Mouse (Mus musculus) layer of hippocampus, postnatal 14 days (tissue): ENCODE data around the gene Cfap221. TPM values are rescaled to one million over a fixed set of nuclear protein-coding genes. Genes with fewer than 3 reads are reported as not detected.

Experiments used
- DNase-seq, 2 experiments: peaks; one replicate each; pipeline ENCODE4 v3.0.0; 2021 to 2022; ENCODE audit warnings: low spot score in 2 of 2, mixed read lengths in 1 of 2
- total RNA-seq, 2 experiments: library from RNA; stranded (reverse); gene quantifications; 2 replicates each; pipeline ENCODE4 v1.2.3; 2021

Cfap221 gene
- total RNA-seq, 2 experiments from 2014 or later, result 0.90 to 1.1 TPM

GRCm38 (mm10) chr1:119907206-119907748 is 89.8 kb downstream of the Cfap221 start:
- no peak for DNase-seq

- DNase-seq, result no peak
These were observed 93.8 kb downstream of the Cfap221 start for GRCm38 (mm10) chr1:119903231-119903620.

GRCm38 (mm10) chr1:119902551-119903230 is 94.3 kb downstream of the Cfap221 start:
- DNase-seq, result peak in 1 of 2 experiments; percentile 70

GRCm38 (mm10) chr1:119899195-119900123 is 97.6 kb downstream of the Cfap221 start:
- peak in 1 of 2 experiments; percentile 72 for DNase-seq

GRCm38 (mm10) chr1:119894936-119895335 is 102.1 kb downstream of the Cfap221 start:
- peak in 1 of 2 experiments; percentile 53 for DNase-seq

GRCm38 (mm10) chr1:119893600-119893999 is 103.4 kb downstream of the Cfap221 start:
- DNase-seq, result no peak

- DNase-seq, result no peak
These were observed 104.1 kb downstream of the Cfap221 start for GRCm38 (mm10) chr1:119892933-119893332.

GRCm38 (mm10) chr1:119891865-119892264 is 105.2 kb downstream of the Cfap221 start:
- DNase-seq, result no peak

- no peak for DNase-seq
These were observed 105.9 kb downstream of the Cfap221 start for GRCm38 (mm10) chr1:119891149-119891548.

GRCm38 (mm10) chr1:119889347-119889746 is 107.7 kb downstream of the Cfap221 start:
- DNase-seq, result no peak

GRCm38 (mm10) chr1:119886320-119886719 is 110.7 kb downstream of the Cfap221 start:
- no peak for DNase-seq

- DNase-seq, result peak in 1 of 2 experiments; percentile 67
These were observed 112.8 kb downstream of the Cfap221 start for GRCm38 (mm10) chr1:119884272-119884671.

GRCm38 (mm10) chr1:119878909-119879308 is 118.1 kb downstream of the Cfap221 start:
- DNase-seq, result peak; percentile 72 to 90

GRCm38 (mm10) chr1:119877469-119877868 is 119.6 kb downstream of the Cfap221 start:
- DNase-seq, result no peak

Other genes starting within 250 kb of the Cfap221 start
- 10 to 100 TPM; 51.2 to 73.9 TPM for gene Ptpn4, start 159.6 kb downstream of the Cfap221 start, total RNA-seq
- gene Tmem177, start 84.0 kb downstream of the Cfap221 start, total RNA-seq, result 1 to 10 TPM; 5.8 to 5.9 TPM
- 1 to 10 TPM; 2.0 to 2.4 TPM for gene Sctr, start 9.7 kb upstream of the Cfap221 start, total RNA-seq
- gene Tmem37, start 76.8 kb upstream of the Cfap221 start, total RNA-seq, result 1 to 10 TPM in 1 of 2 experiments, under 1 TPM in 1; 0.69 to 2.1 TPM
- gene Dbi, start 123.8 kb upstream of the Cfap221 start, total RNA-seq, result 100 to 1,000 TPM; 458 to 509 TPM
- 1 to 10 TPM; 7.3 to 8.6 TPM for gene 3110009E18Rik, start 124.0 kb upstream of the Cfap221 start, total RNA-seq